In the genomic region with DNA sequence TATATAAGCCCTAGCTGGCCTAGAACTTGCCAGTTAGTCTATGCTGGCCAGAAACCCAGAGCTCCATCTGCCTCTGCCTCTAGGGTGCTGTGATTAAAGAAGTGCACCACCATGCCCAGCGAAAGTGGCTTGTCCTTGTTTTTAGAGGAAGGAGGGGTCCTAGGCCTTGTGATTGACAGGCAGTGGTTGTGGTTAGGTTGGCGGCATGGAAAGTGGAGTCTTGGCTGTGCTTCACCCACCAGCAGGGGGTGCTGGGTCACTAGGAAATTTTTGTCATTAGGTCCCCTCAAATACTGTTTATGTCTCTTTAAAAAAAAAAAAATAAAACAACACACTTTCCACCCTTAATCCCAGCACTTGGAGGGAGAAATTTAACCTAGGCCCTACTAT, we compare ENCODE assay signal across 9 mouse cellular contexts. TPM values are rescaled to one million over a fixed set of nuclear protein-coding genes. Genes with fewer than 3 reads are reported as not detected.
DNase-seq lines count a peak whose midpoint lies in the region; ATAC-seq lines count a peak whose summit lies in the region.
"Had no signal": no experiment of that assay in that cellular context is flagged by ENCODE, and none has a peak within 500 bp of the region (broad histone marks: within the 10 kb centered on the region; RNA-seq: fewer than 3 reads in every experiment).

No protein-coding gene starts in this region.

- no peak overlapping the region for H3K4me2 ChIP-seq in midbrain, embryonic 13.5 days (replicated peaks)

- no peak overlapping the region for H3K4me3 ChIP-seq in midbrain, embryonic 10.5 days
- H3K4me3 ChIP-seq in midbrain, embryonic 13.5 days (replicated peaks) = no peak overlapping the region
- H3K4me3 ChIP-seq: myocyte had no signal

- H3K9me3 ChIP-seq in midbrain, embryonic 10.5 days (replicated peaks) = no peaks in the 10 kb centered on the region
- no peaks in the 10 kb centered on the region for H3K9me3 ChIP-seq in midbrain, embryonic 13.5 days

- H3K36me3 ChIP-seq in midbrain, embryonic 10.5 days = no peaks in the 10 kb centered on the region
- H3K36me3 ChIP-seq in midbrain, embryonic 13.5 days = no peaks in the 10 kb centered on the region

- H3K9ac ChIP-seq in midbrain, embryonic 13.5 days (replicated peaks) = no peak overlapping the region

- H3K4me1 ChIP-seq in midbrain, embryonic 10.5 days = peaks cover 8% of the 10 kb centered on the region
- H3K4me1 ChIP-seq in midbrain, embryonic 13.5 days (replicated peaks) = no peaks in the 10 kb centered on the region

- peak; percentile 26 for DNase-seq in adrenal gland, postnatal 14 days
- DNase-seq in adrenal gland, adult 8-10 months = no peak
- DNase-seq in midbrain, embryonic 10.5 days (ENCODE audit: low spot score) = peak; percentile 33
- peak; percentile 45 for DNase-seq in thymus, postnatal 0 days (ENCODE audit: low spot score)
- no peak for DNase-seq in adrenal gland, adult 18-20 months (ENCODE audit: low spot score in 2 of 2)
- DNase-seq in spleen, postnatal 14 days (ENCODE audit: low spot score in 2 of 2) = no peak

- 26% methylated on average over 2 of the region's 2 CpGs for WGBS in midbrain, embryonic 10.5 days
- 21% methylated on average over 2 of the region's 2 CpGs for WGBS in midbrain, embryonic 13.5 days

- H3K27ac ChIP-seq in midbrain, embryonic 10.5 days (replicated peaks) = no peak overlapping the region
- H3K27ac ChIP-seq in midbrain, embryonic 13.5 days = no peak overlapping the region

- ATAC-seq in midbrain, embryonic 13.5 days = no peak
- ATAC-seq in granulocyte monocyte progenitor cell, adult 5-6 weeks (replicated peaks; ENCODE audit: poor library complexity, severe bottlenecking) = peak; percentile 85

- peaks cover 15% of the 10 kb centered on the region for H3K27me3 ChIP-seq in midbrain, embryonic 10.5 days (ENCODE audit: low read depth, poor library complexity, severe bottlenecking)
- peaks cover 6% of the 10 kb centered on the region; the same call in 1 of the 2 replicates for H3K27me3 ChIP-seq in midbrain, embryonic 13.5 days

RNA-seq across cellular contexts. Expression of gene Mocs3, which starts 18.4 kb away (rescaled TPM):
- 11.9 and 12.2 TPM in 2 replicates for total RNA-seq in adrenal gland, postnatal 14 days (2021)
- 10 to 100 TPM; 16.2 to 18.6 (median 17.9) TPM for total RNA-seq in adrenal gland, adult 8-10 months (2022)
- 6.9 and 7.0 TPM in 2 replicates for polyA plus RNA-seq in midbrain, embryonic 10.5 days (2016; fragmentation: Nextera tagmentation; extraction: Ambion mirVana)
- polyA plus RNA-seq in midbrain, embryonic 13.5 days (2015; fragmentation: Nextera tagmentation; extraction: Ambion mirVana) = 6.0 and 8.7 TPM in 2 replicates
- 4.1 and 6.0 TPM in 2 replicates for total RNA-seq in granulocyte monocyte progenitor cell, adult 5-6 weeks (2014; fragmentation: Nextera tagmentation)
- 3.2 and 3.7 TPM in 2 replicates for total RNA-seq in granulocyte monocyte progenitor cell, adult 5-6 weeks (2017)
- polyA plus RNA-seq in thymus, postnatal 0 days (2015; fragmentation: Nextera tagmentation; extraction: Ambion mirVana) = 9.3 and 11.4 TPM in 2 replicates
- total RNA-seq in adrenal gland, adult 18-20 months (2021) = 10 to 100 TPM; 15.4 to 16.9 TPM

RNA-seq across cellular contexts. Expression of gene Dpm1, which starts 18.5 kb away (rescaled TPM):
- total RNA-seq in adrenal gland, postnatal 14 days (2021) = 116 and 126 TPM in 2 replicates
- 100 to 1,000 TPM; 107 to 133 (median 132) TPM for total RNA-seq in adrenal gland, adult 8-10 months (2022)
- 86.0 and 88.9 TPM in 2 replicates for polyA plus RNA-seq in midbrain, embryonic 10.5 days (2016; fragmentation: Nextera tagmentation; extraction: Ambion mirVana)
- 68.0 and 71.8 TPM in 2 replicates for polyA plus RNA-seq in midbrain, embryonic 13.5 days (2015; fragmentation: Nextera tagmentation; extraction: Ambion mirVana)
- 54.1 and 58.0 TPM in 2 replicates for total RNA-seq in granulocyte monocyte progenitor cell, adult 5-6 weeks (2014; fragmentation: Nextera tagmentation)
- 46.7 and 54.9 TPM in 2 replicates for total RNA-seq in granulocyte monocyte progenitor cell, adult 5-6 weeks (2017)
- 143 and 144 TPM in 2 replicates for polyA plus RNA-seq in thymus, postnatal 0 days (2015; fragmentation: Nextera tagmentation; extraction: Ambion mirVana)
- total RNA-seq in adrenal gland, adult 18-20 months (2021) = 100 to 1,000 TPM; 122 to 134 TPM

RNA-seq across cellular contexts. Expression of gene Gm20716, which starts 18.7 kb away (rescaled TPM):
- 25.8 and 28.0 TPM in 2 replicates for total RNA-seq in adrenal gland, postnatal 14 days (2021)
- total RNA-seq in adrenal gland, adult 8-10 months (2022) = 10 to 100 TPM; 25.8 to 44.4 (median 34.9) TPM
- polyA plus RNA-seq in midbrain, embryonic 10.5 days (2016; fragmentation: Nextera tagmentation; extraction: Ambion mirVana) = 17.2 and 18.1 TPM in 2 replicates
- polyA plus RNA-seq in midbrain, embryonic 13.5 days (2015; fragmentation: Nextera tagmentation; extraction: Ambion mirVana) = 29.1 and 29.4 TPM in 2 replicates
- total RNA-seq in granulocyte monocyte progenitor cell, adult 5-6 weeks (2014; fragmentation: Nextera tagmentation) = 36.9 and 50.4 TPM in 2 replicates
- total RNA-seq in granulocyte monocyte progenitor cell, adult 5-6 weeks (2017) = 38.6 and 39.8 TPM in 2 replicates
- 10.4 and 15.3 TPM in 2 replicates for polyA plus RNA-seq in thymus, postnatal 0 days (2015; fragmentation: Nextera tagmentation; extraction: Ambion mirVana)
- 10 to 100 TPM; 20.8 to 24.6 TPM for total RNA-seq in adrenal gland, adult 18-20 months (2021)

RNA-seq across cellular contexts. Expression of gene Kcng1, which starts 32.7 kb away (rescaled TPM):
- 0.08 TPM in 1 of 2 replicates, not detected in the other for total RNA-seq in adrenal gland, postnatal 14 days (2021)
- under 1 TPM in 1 of 4 experiments, not detected in 3; 0.08 TPM for total RNA-seq in adrenal gland, adult 8-10 months (2022)
- 4.2 and 4.4 TPM in 2 replicates for polyA plus RNA-seq in midbrain, embryonic 10.5 days (2016; fragmentation: Nextera tagmentation; extraction: Ambion mirVana)
- polyA plus RNA-seq in midbrain, embryonic 13.5 days (2015; fragmentation: Nextera tagmentation; extraction: Ambion mirVana) = 2.6 and 3.9 TPM in 2 replicates
- total RNA-seq in granulocyte monocyte progenitor cell, adult 5-6 weeks (2014; fragmentation: Nextera tagmentation) = 3.4 and 4.9 TPM in 2 replicates
- total RNA-seq in granulocyte monocyte progenitor cell, adult 5-6 weeks (2017) = 0.04 and 0.57 TPM in 2 replicates
- polyA plus RNA-seq in thymus, postnatal 0 days (2015; fragmentation: Nextera tagmentation; extraction: Ambion mirVana) = not detected in 2 replicates
- total RNA-seq in adrenal gland, adult 18-20 months (2021) = not detected
- polyA plus RNA-seq: myocyte had no signal

RNA-seq across cellular contexts. Expression of gene Adnp, which starts 41.9 kb away (rescaled TPM):
- total RNA-seq in adrenal gland, postnatal 14 days (2021) = 48.9 and 51.8 TPM in 2 replicates
- total RNA-seq in adrenal gland, adult 8-10 months (2022) = 10 to 100 TPM; 49.1 to 73.9 (median 56.2) TPM
- polyA plus RNA-seq in midbrain, embryonic 10.5 days (2016; fragmentation: Nextera tagmentation; extraction: Ambion mirVana) = 1.7 and 2.5 TPM in 2 replicates
- polyA plus RNA-seq in midbrain, embryonic 13.5 days (2015; fragmentation: Nextera tagmentation; extraction: Ambion mirVana) = 2.5 and 5.1 TPM in 2 replicates
- total RNA-seq in granulocyte monocyte progenitor cell, adult 5-6 weeks (2014; fragmentation: Nextera tagmentation) = 28.7 and 36.3 TPM in 2 replicates
- total RNA-seq in granulocyte monocyte progenitor cell, adult 5-6 weeks (2017) = 0.95 and 4.7 TPM in 2 replicates
- polyA plus RNA-seq in thymus, postnatal 0 days (2015; fragmentation: Nextera tagmentation; extraction: Ambion mirVana) = 4.8 and 7.9 TPM in 2 replicates
- 10 to 100 TPM; 40.2 to 47.3 TPM for total RNA-seq in adrenal gland, adult 18-20 months (2021)

Comparison
In these comparisons a context has a peak if more than half of its experiments do, and no peak if none do; other contexts are left out.
1. DNase-seq: peak in adrenal gland, postnatal 14 days (single experiment), midbrain, embryonic 10.5 days (single experiment) and thymus, postnatal 0 days (single experiment); none in adrenal gland, adult 8-10 months (single experiment), adrenal gland, adult 18-20 months (0 of 2) and spleen, postnatal 14 days (0 of 2).